Mouse (Mus musculus) ES-E14 (cell line): ENCODE results near the gene Cenpp. TPM values are rescaled to one million over a fixed set of nuclear protein-coding genes. Genes with fewer than 3 reads are reported as not detected.

Source experiments
- DNase-seq: peaks from one replicate; pipeline ENCODE4 v3.0.0-alpha.2; 2013; ENCODE audit warnings: low read depth, low spot score
- H3K27ac ChIP-seq: 2 replicates; pipeline ENCODE4 v1.5.1; 2012; ENCODE audit warnings: low read depth, mild to moderate bottlenecking, low read length, moderate library complexity, mixed read lengths; ENCODE audit not compliant: poor library complexity, insufficient read depth, severe bottlenecking
- H3K36me3 ChIP-seq: 2 replicates; pipeline ENCODE4 v1.6.1; 2012; ENCODE audit warnings: mild to moderate bottlenecking, low read length, moderate library complexity, mixed read lengths; ENCODE audit not compliant: control insufficient read depth, poor library complexity, insufficient read depth, severe bottlenecking
- H3K4me1 ChIP-seq, 2 experiments: fragments of 150-350 bp in 1 of 2; sonication (generic) in 1 of 2; 2 replicates each; pipeline ENCODE4 v1.6.1; 2012; ENCODE audit warnings: low read length in 2 of 2, mild to moderate bottlenecking in 1 of 2, mixed read lengths in 1 of 2; ENCODE audit not compliant: control insufficient read depth in 2 of 2, insufficient read depth in 2 of 2, poor library complexity in 1 of 2
- H3K4me3 ChIP-seq, 2 experiments: fragments of 150-350 bp in 1 of 2; sonication (generic) in 1 of 2; 2 replicates each; pipeline ENCODE4 v1.5.1; 2012; ENCODE audit warnings: low read length in 2 of 2, low read depth in 1 of 2, mild to moderate bottlenecking in 1 of 2, mixed read lengths in 1 of 2; ENCODE audit not compliant: insufficient read depth in 1 of 2, poor library complexity in 1 of 2, severe bottlenecking in 1 of 2
- H3K9ac ChIP-seq: 2 replicates; pipeline ENCODE4 v1.6.1; 2012; ENCODE audit warnings: low read depth, mild to moderate bottlenecking, low read length, mixed read lengths; ENCODE audit not compliant: poor library complexity, insufficient read depth, severe bottlenecking
- H3K9me3 ChIP-seq: fragments of 150-350 bp; sonication (generic); 2 replicates; pipeline ENCODE4 v1.6.1; 2012; ENCODE audit warnings: low read depth, mild to moderate bottlenecking, low read length; ENCODE audit not compliant: control insufficient read depth, insufficient read depth
- CHD2 ChIP-seq: IDR thresholded peaks from 2 replicates; pipeline ENCODE4 v1.6.1; 2014; ENCODE audit warnings: mild to moderate bottlenecking, low read depth, low read length, inconsistent platforms
- HCFC1 ChIP-seq: IDR thresholded peaks from 2 replicates; pipeline ENCODE4 v1.6.1; 2012; ENCODE audit warnings: low read length, inconsistent platforms, borderline replicate concordance; ENCODE audit not compliant: insufficient read depth
- MAFK ChIP-seq: IDR thresholded peaks from 2 replicates; pipeline ENCODE4 v1.6.1; 2014; ENCODE audit warnings: mild to moderate bottlenecking, low read depth, low read length, inconsistent platforms; ENCODE audit not compliant: insufficient read depth
- ZC3H11A ChIP-seq: IDR thresholded peaks from 2 replicates; pipeline ENCODE4 v1.6.1; 2012; ENCODE audit warnings: low read depth, mild to moderate bottlenecking, inconsistent platforms, low read length, borderline replicate concordance
- ZNF384 ChIP-seq: IDR thresholded peaks from 2 replicates; pipeline ENCODE4 v1.6.1; 2012; ENCODE audit warnings: low read depth, low read length, inconsistent platforms
- in situ Hi-C, 2 experiments: fragments of 600-800 bp; cut with MboI; formaldehyde crosslinking; loops; one replicate each; pipeline ENCODE4 v1.15.1; 2025; ENCODE audit warnings: low sequenced_read_pairs in 2 of 2, inconsistent platforms in 1 of 2; ENCODE audit not compliant: unreplicated experiment in 2 of 2
- total RNA-seq: library from RNA; depleted of rRNA; stranded (reverse); fragments of 300-350 nt; gene quantifications from 2 replicates; pipeline ENCODE4 v1.2.3, GENCODE M21; 2012

Cenpp gene
- total RNA-seq, 1 experiment: 25.4 TPM

DNA sequence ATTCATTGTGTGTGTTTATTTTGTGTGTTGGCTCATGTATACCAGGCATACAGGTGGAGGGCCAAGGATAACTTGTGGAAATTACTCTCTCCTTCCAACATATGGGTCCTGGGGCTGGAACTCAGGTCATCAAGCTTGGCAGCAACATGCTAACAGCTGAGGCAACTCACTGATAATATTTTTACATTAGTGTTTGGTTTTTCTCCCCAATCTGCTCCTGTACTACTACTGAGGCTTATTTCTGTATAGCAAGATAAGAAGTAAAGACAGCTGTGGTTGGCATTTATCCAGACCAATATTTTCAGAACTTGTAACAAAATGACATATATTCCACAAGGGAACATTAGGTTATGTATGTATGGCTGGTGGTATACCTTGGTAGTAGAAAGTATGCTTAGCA, 34.2 kb downstream of the Cenpp start:
- Histone ChIP-seq H3K9me3 (no peaks in the 10 kb centered on the region), H3K27ac (no peak overlapping the region), H3K9ac (no peak overlapping the region), H3K4me1 (peaks cover 0 to 2% of the 10 kb centered on the region in 2 experiments; a peak in 1 of 4 replicates), H3K36me3 (no peaks in the 10 kb centered on the region), H3K4me3 (no peak overlapping the region)
- no peak for DNase-seq
- in situ Hi-C loops: no loop called here
- TF ChIP-seq ZC3H11A: no peak
- no peak for TF ChIP-seq CHD2
- TF ChIP-seq MAFK: no peak
- no peak for TF ChIP-seq HCFC1
- no peak for TF ChIP-seq ZNF384

DNA sequence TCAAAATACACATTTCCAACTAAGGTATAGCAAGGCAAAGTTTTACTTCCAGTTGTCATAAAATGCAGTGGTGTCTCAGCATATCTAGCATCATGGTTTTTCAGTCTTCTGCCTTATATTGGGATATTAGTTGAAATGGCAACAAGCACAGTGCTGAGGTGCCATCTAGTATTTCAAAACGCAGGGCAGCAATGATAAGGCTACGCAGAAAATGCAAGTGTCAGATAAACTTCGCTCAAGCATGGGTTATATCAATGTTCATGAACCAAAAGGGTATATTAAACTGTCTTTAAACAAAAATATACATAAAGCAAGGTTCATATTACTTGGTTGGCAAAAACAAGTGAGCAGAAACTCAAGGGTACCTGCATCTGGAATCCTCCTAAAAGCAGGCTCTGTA, 35.6 kb downstream of the Cenpp start:
- Histone ChIP-seq H3K36me3 (no peaks in the 10 kb centered on the region), H3K4me1 (peaks cover 0 to 2% of the 10 kb centered on the region in 2 experiments; a peak in 1 of 4 replicates), H3K9ac (no peak overlapping the region), H3K4me3 (no peak overlapping the region), H3K9me3 (no peaks in the 10 kb centered on the region), H3K27ac (no peak overlapping the region)
- no peak for TF ChIP-seq CHD2
- no peak for TF ChIP-seq ZNF384
- no peak for TF ChIP-seq ZC3H11A
- TF ChIP-seq HCFC1: no peak
- TF ChIP-seq MAFK: no peak
- in situ Hi-C loops: no loop called here
- no peak for DNase-seq

DNA sequence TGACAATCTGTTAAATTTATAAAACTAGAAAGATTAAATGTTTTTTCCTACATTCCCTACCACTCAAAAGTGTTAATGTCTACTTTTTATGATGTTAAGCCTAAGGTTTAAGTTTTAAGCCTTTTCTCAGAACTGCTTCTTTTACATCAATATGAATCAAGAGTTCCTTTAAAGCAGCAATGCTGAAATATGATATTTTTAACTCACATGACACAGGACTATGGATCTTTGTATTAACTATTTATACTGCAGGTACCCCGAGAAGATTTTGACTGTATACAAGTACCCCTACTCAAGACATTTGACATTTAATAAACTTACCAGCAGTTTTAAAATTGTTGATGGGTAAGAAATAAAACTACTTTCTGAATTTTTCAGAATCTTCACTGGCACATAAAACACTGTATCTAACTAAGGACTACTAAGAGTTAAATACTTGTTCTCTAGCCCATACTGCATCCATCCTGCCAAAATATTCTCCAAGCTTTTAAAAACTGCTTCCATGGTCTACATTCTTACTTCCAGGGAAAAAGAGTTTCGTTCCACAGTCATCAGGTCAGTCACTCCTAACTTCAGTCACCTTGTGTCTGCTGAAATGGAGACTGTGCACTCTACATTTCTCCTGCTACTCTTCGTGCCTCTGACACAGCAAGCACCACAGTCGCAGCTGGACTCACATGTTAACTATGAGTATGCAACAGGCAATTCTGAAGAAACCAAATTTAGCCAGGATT, 43.8 kb downstream of the Cenpp start:
- no peak overlapping the region for H3K9ac ChIP-seq
- no peaks in the 10 kb centered on the region for H3K4me1 ChIP-seq
- in situ Hi-C loops: no loop called here
- H3K36me3 ChIP-seq: no peaks in the 10 kb centered on the region
- no peaks in the 10 kb centered on the region for H3K9me3 ChIP-seq
- TF ChIP-seq CHD2 (no peak), HCFC1 (no peak), ZC3H11A (no peak), ZNF384 (no peak), MAFK (no peak)
- H3K27ac ChIP-seq: no peak overlapping the region
- no peak overlapping the region for H3K4me3 ChIP-seq
- DNase-seq: no peak

DNA sequence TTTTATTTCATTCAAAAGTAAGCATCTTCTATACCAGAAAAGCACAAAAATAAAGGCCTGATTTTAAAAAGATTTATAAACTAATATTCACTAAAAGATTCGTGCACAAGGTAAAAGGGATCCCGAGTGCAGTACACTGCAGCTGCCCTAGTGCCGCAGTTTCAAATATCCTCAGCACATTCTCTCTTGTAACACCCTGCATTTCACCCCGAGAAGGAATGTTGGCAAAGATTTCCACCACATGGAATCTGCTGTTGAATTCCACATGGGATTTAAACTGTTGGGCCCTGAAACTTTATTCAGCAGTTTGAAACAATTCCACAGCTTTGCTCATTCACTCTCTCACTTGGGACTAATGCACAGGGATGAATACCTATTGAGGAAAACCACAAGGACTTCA, 44.9 kb downstream of the Cenpp start, which contains the start of gene Ogn:
Gene Ogn (plus strand): TSS at position 333 of the 400 bp plus-strand sequence.
- in situ Hi-C loops: no loop called here
- Histone ChIP-seq H3K9me3 (no peaks in the 10 kb centered on the region), H3K4me3 (no peak within 1 kb of the TSS), H3K36me3 (no peaks in the 10 kb centered on the region), H3K4me1 (no peaks in the 10 kb centered on the region; a peak in 1 of 4 replicates), H3K9ac (no peak within 1 kb of the TSS), H3K27ac (no peak within 1 kb of the TSS)
- DNase-seq: no peak
- TF ChIP-seq ZNF384 (no peak), ZC3H11A (no peak), MAFK (no peak), CHD2 (no peak), HCFC1 (no peak)
